Mouse (Mus musculus) thymus, adult 2 months (tissue): ENCODE data around the gene Rmdn2. TPM values are rescaled to one million over a fixed set of nuclear protein-coding genes. Genes with fewer than 3 reads are reported as not detected.

ENCODE experiments used
- DNase-seq: peaks from one replicate; pipeline ENCODE4 v3.0.0; 2021
- H3K27ac ChIP-seq: fragments of 200-500 bp; 2 replicates; pipeline ENCODE4 v1.5.1; 2012; ENCODE audit warnings: low read length, control low read depth; ENCODE audit not compliant: control insufficient read depth, insufficient read depth
- H3K27me3 ChIP-seq: fragments of 200-500 bp; 2 replicates; pipeline ENCODE4 v1.6.1; 2012; ENCODE audit warnings: mild to moderate bottlenecking, low read length, moderate library complexity, mixed read lengths; ENCODE audit not compliant: control insufficient read depth, insufficient read depth
- H3K36me3 ChIP-seq: fragments of 200-500 bp; 2 replicates; pipeline ENCODE4 v1.6.1; 2012; ENCODE audit warnings: mild to moderate bottlenecking, low read length, moderate library complexity; ENCODE audit not compliant: control insufficient read depth, insufficient read depth
- H3K4me1 ChIP-seq: fragments of 200-500 bp; replicated peaks from 2 replicates; pipeline ENCODE4 v1.6.1; 2012; ENCODE audit warnings: low read length; ENCODE audit not compliant: control insufficient read depth, insufficient read depth
- H3K4me3 ChIP-seq: fragments of 200-500 bp; 2 replicates; pipeline ENCODE4 v1.5.1; 2012; ENCODE audit warnings: mild to moderate bottlenecking, low read length, control low read depth, moderate library complexity; ENCODE audit not compliant: control insufficient read depth, insufficient read depth
- CTCF ChIP-seq: fragments of 200-500 bp; IDR thresholded peaks from 2 replicates; pipeline ENCODE4 v1.5.1; 2012; ENCODE audit warnings: mild to moderate bottlenecking, control low read depth, low read length, moderate library complexity, borderline replicate concordance; ENCODE audit not compliant: control insufficient read depth, poor library complexity, insufficient read depth; ENCODE audit errors: extremely low read depth
- POLR2A ChIP-seq: fragments of 200-500 bp; IDR thresholded peaks from 2 replicates; pipeline ENCODE4 v1.6.1; 2012; ENCODE audit warnings: mild to moderate bottlenecking, low read length, control low read depth, moderate library complexity; ENCODE audit not compliant: control insufficient read depth, poor library complexity, insufficient read depth; ENCODE audit errors: extremely low read depth
- WGBS: fragments of 180-500 bp; shearing (Covaris S2); methylation state at CpG from one replicate; pipeline ENCODE4 v1.1.7; 2018; 5-methylcytosine and 5-hydroxymethylcytosine counted together
- polyA plus RNA-seq: library from polyadenylated mRNA; depleted of rRNA; stranded (reverse); fragments of >200 nt; gene quantifications from 2 replicates; pipeline ENCODE4 v1.2.3, GENCODE M21; 2012

The Rmdn2 gene
- polyA plus RNA-seq, 1 experiment = 0.97 TPM

DNA sequence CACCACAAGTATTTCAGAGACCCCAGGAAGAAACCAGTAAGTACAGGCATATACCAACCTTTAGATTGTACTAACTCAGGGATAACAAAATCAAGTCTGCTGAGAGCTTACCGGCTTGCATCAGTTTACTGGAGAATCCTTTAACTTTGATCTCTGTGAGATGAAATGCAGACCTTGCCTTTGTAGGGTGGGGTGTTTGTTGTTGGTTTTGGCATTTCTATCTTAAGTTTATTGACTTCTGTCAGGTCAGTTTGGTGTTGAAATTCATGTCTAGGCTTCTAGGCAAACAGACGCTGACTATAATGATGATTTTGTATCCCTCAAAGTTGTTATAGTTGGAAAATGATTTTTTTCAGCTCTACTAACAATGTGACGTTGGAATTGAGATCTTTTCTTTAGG is 12.2 kb downstream of the Rmdn2 start:
- H3K27me3 ChIP-seq = no peaks in the 10 kb centered on the region
- TF ChIP-seq POLR2A (no peak), CTCF (no peak)
- WGBS = 90% methylated on average over 3 of the region's 3 CpGs
- DNase-seq = no peak
- H3K4me3 ChIP-seq = no peak overlapping the region
- H3K27ac ChIP-seq = no peak overlapping the region
- no peaks in the 10 kb centered on the region for H3K4me1 ChIP-seq
- no peaks in the 10 kb centered on the region for H3K36me3 ChIP-seq

- H3K27ac ChIP-seq = no peak overlapping the region
- DNase-seq = no peak
- no peak for TF ChIP-seq CTCF
- TF ChIP-seq POLR2A = no peak
- no peaks in the 10 kb centered on the region for H3K27me3 ChIP-seq
- H3K36me3 ChIP-seq = no peaks in the 10 kb centered on the region
- no peaks in the 10 kb centered on the region for H3K4me1 ChIP-seq
- no peak overlapping the region for H3K4me3 ChIP-seq
- WGBS = 77% methylated on average over 12 of the region's 12 CpGs
Observed at GRCm38 (mm10) chr17:79626241-79626816, 14.7 kb downstream of the Rmdn2 start.

GRCm38 (mm10) chr17:79649893-79650292 is 38.2 kb downstream of the Rmdn2 start:
- Histone ChIP-seq H3K4me1 (no peaks in the 10 kb centered on the region), H3K27ac (no peak overlapping the region), H3K4me3 (no peak overlapping the region), H3K36me3 (no peaks in the 10 kb centered on the region), H3K27me3 (no peaks in the 10 kb centered on the region)
- TF ChIP-seq POLR2A (no peak), CTCF (no peak)
- DNase-seq = no peak
- WGBS = 95% methylated on average over 4 of the region's 4 CpGs

- Histone ChIP-seq H3K4me1 (no peaks in the 10 kb centered on the region), H3K36me3 (no peaks in the 10 kb centered on the region), H3K4me3 (no peak overlapping the region), H3K27me3 (no peaks in the 10 kb centered on the region), H3K27ac (no peak overlapping the region)
- WGBS = 98% methylated on average over 5 of the region's 5 CpGs
- DNase-seq = no peak
- TF ChIP-seq CTCF (no peak), POLR2A (no peak)
Observed at GRCm38 (mm10) chr17:79650297-79650696, 38.6 kb downstream of the Rmdn2 start.

DNA sequence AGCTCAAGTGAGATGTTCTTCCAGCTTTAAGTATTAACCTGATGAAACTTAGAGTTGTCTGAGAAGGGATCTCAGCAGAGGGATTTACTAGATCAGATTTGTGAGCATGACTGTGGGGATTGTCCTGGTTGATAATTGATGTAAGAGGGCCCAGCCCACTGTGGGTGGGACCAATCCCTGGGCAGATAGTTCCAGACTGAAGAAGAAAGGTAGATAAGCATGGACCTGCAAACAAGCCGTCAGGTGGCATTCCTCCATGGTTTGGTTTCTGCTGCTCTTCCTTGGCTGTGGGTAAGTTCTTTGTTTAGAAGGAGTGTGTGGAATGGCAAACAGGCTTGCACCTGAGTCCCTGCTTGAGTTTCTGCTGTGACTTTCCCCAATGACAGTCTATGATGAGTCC is 41.5 kb downstream of the Rmdn2 start:
- no peak overlapping the region for H3K27ac ChIP-seq
- H3K36me3 ChIP-seq = no peaks in the 10 kb centered on the region
- H3K4me3 ChIP-seq = no peak overlapping the region
- no peak for TF ChIP-seq POLR2A
- TF ChIP-seq CTCF = no peak
- 92% methylated on average over 1 of the region's 1 CpGs for WGBS
- H3K4me1 ChIP-seq = no peaks in the 10 kb centered on the region
- no peaks in the 10 kb centered on the region; the same call in 1 of the 2 replicates for H3K27me3 ChIP-seq
- DNase-seq = no peak

DNA sequence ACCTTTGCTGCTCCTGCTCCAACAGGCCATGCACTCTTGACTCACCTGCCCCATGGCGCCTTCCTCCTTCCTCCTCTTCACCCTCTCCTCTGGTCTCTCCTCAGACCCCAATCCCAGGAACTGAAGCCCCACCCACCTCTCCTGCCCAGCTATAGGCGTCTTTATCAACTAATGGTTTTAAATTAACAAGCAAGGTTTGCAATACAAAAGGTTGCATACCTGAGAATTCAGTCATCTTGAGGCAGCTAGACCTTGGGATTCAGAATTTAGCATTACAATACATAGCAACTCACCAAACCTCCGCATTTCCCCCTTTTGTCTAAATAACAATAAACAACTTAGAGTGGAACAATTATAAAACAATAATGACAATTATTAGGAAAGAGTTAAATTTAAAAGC is 42.5 kb downstream of the Rmdn2 start:
- Histone ChIP-seq H3K27ac (no peak overlapping the region), H3K4me1 (no peaks in the 10 kb centered on the region), H3K36me3 (no peaks in the 10 kb centered on the region), H3K27me3 (no peaks in the 10 kb centered on the region; the same call in 1 of the 2 replicates), H3K4me3 (no peak overlapping the region)
- TF ChIP-seq POLR2A (no peak), CTCF (no peak)
- no peak for DNase-seq
- WGBS = 95% methylated on average over 3 of the region's 3 CpGs

DNA sequence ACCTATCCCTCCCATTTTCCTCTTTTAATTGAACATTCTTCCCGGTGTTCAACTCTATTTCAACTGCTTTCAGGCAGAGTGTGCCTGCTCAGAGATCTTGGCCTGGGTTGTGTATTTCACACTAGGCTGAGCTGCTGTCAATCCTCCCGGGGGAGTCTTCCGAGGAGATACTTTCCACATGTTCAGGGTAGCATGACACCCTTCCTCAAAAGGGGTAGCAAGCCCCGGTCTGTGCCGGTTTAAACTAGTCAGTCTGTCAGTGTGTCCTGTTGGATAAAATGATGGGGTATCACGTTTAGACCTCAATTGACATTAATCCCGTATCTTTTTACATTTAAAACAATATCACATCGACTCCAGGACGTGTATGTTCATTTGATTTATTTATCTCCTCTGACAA is 46.1 kb downstream of the Rmdn2 start:
- Histone ChIP-seq H3K27ac (no peak overlapping the region), H3K4me3 (no peak overlapping the region), H3K4me1 (no peaks in the 10 kb centered on the region), H3K36me3 (no peaks in the 10 kb centered on the region), H3K27me3 (no peaks in the 10 kb centered on the region; the same call in 1 of the 2 replicates)
- 93% methylated on average over 9 of the region's 9 CpGs for WGBS
- no peak for DNase-seq
- TF ChIP-seq CTCF = no peak
- no peak for TF ChIP-seq POLR2A
